Mouse (Mus musculus) embryonic facial prominence, embryonic 14.5 days (tissue): ENCODE measurements around the gene Sim2. TPM values are rescaled to one million over a fixed set of nuclear protein-coding genes. Genes with fewer than 3 reads are reported as not detected.

Experiments used
- ATAC-seq: fragments of 200-750 bp; cut with Nextera tagmentation; 2 replicates; pipeline ENCODE4 v1.8.0; 2017; ENCODE audit warnings: low read depth, moderate number of reproducible peaks, moderate TSS enrichment
- DNase-seq: peaks from one replicate; pipeline ENCODE4 v3.0.0-alpha.2; 2015; ENCODE audit warnings: low spot score
- H3K27ac ChIP-seq: fragments of 300-500 bp; sonication (generic); replicated peaks from 2 replicates; pipeline ENCODE4 v1.5.1; 2014; ENCODE audit warnings: low read depth, mild to moderate bottlenecking, low read length, moderate library complexity
- H3K27me3 ChIP-seq: fragments of 300-500 bp; sonication (generic); replicated peaks from 2 replicates; pipeline ENCODE4 v1.6.1; 2014; ENCODE audit warnings: low read length; ENCODE audit not compliant: control insufficient read depth, insufficient read depth
- H3K36me3 ChIP-seq: fragments of 300-500 bp; sonication (generic); 2 replicates; pipeline ENCODE4 v1.6.1; 2014; ENCODE audit warnings: low read length, mixed read lengths; ENCODE audit not compliant: control insufficient read depth, insufficient read depth
- H3K4me1 ChIP-seq: fragments of 300-500 bp; sonication (generic); 2 replicates; pipeline ENCODE4 v1.6.1; 2014; ENCODE audit warnings: antibody characterized with exemption, low read length; ENCODE audit not compliant: control insufficient read depth, insufficient read depth
- H3K4me2 ChIP-seq: fragments of 300-500 bp; sonication (generic); 2 replicates; pipeline ENCODE4 v1.6.1; 2014; ENCODE audit warnings: low read depth, mild to moderate bottlenecking, low read length, moderate library complexity, mixed read lengths
- H3K4me3 ChIP-seq: fragments of 300-500 bp; sonication (generic); 2 replicates; pipeline ENCODE4 v1.5.1; 2014; ENCODE audit warnings: low read depth, mild to moderate bottlenecking, low read length
- H3K9ac ChIP-seq: fragments of 300-500 bp; sonication (generic); 2 replicates; pipeline ENCODE4 v1.6.1; 2014; ENCODE audit warnings: low read depth, mild to moderate bottlenecking, low read length, moderate library complexity, mixed read lengths
- H3K9me3 ChIP-seq: fragments of 300-500 bp; sonication (generic); 2 replicates; pipeline ENCODE4 v1.6.1; 2016; ENCODE audit warnings: low read length; ENCODE audit not compliant: control insufficient read depth
- WGBS: fragments of 180-500 bp; shearing (Covaris S2); extraction: QIAGEN DNeasy Blood & Tissue Kit; methylation state at CpG from one replicate; pipeline ENCODE4 v1.1.7; 2014; 5-methylcytosine and 5-hydroxymethylcytosine counted together
- polyA plus RNA-seq: library from polyadenylated mRNA; unstranded; fragments of >200 nt; fragmentation: Nextera tagmentation; extraction: Ambion mirVana; gene quantifications from 2 replicates; pipeline ENCODE4 v1.2.1, GENCODE M21; 2014

Gene Sim2
- polyA plus RNA-seq, 1 experiment from 2014 or later: 3.6 TPM

GRCm38 (mm10) chr16:94128236-94128835 lies 43.6 kb downstream of the Sim2 start:
- H3K27ac ChIP-seq: no peak overlapping the region
- H3K36me3 ChIP-seq: no peaks in the 10 kb centered on the region
- 52% methylated on average over 2 of the region's 2 CpGs for WGBS
- peaks cover 11% of the 10 kb centered on the region; the same call in 1 of the 2 replicates for H3K4me1 ChIP-seq
- ATAC-seq (no peak), DNase-seq (no peak)
- H3K9me3 ChIP-seq: no peaks in the 10 kb centered on the region
- no peak overlapping the region for H3K4me2 ChIP-seq
- H3K4me3 ChIP-seq: no peak overlapping the region
- H3K27me3 ChIP-seq: peaks cover 38% of the 10 kb centered on the region
- no peak overlapping the region for H3K9ac ChIP-seq

- H3K27me3 ChIP-seq: no peaks in the 10 kb centered on the region
- H3K9ac ChIP-seq: no peak overlapping the region
- H3K27ac ChIP-seq: no peak overlapping the region
- no peak overlapping the region for H3K4me2 ChIP-seq
- DNase-seq: no peak
- no peaks in the 10 kb centered on the region for H3K36me3 ChIP-seq
- no peaks in the 10 kb centered on the region for H3K4me1 ChIP-seq
- H3K9me3 ChIP-seq: no peaks in the 10 kb centered on the region
- 77% methylated on average over 10 of the region's 10 CpGs for WGBS
- H3K4me3 ChIP-seq: no peak overlapping the region
- no peak for ATAC-seq
Observed at GRCm38 (mm10) chr16:94134218-94134617, 49.5 kb downstream of the Sim2 start.

GRCm38 (mm10) chr16:94140746-94141145 lies 56.0 kb downstream of the Sim2 start:
- H3K27ac ChIP-seq: no peak overlapping the region
- ATAC-seq: no peak
- H3K27me3 ChIP-seq: no peaks in the 10 kb centered on the region; the same call in 1 of the 2 replicates
- H3K9ac ChIP-seq: no peak overlapping the region
- 63% methylated on average over 10 of the region's 10 CpGs for WGBS
- no peaks in the 10 kb centered on the region for H3K36me3 ChIP-seq
- H3K4me1 ChIP-seq: peaks cover 19% of the 10 kb centered on the region
- H3K4me3 ChIP-seq: no peak overlapping the region
- no peak for DNase-seq
- H3K9me3 ChIP-seq: no peaks in the 10 kb centered on the region
- no peak overlapping the region for H3K4me2 ChIP-seq

DNA sequence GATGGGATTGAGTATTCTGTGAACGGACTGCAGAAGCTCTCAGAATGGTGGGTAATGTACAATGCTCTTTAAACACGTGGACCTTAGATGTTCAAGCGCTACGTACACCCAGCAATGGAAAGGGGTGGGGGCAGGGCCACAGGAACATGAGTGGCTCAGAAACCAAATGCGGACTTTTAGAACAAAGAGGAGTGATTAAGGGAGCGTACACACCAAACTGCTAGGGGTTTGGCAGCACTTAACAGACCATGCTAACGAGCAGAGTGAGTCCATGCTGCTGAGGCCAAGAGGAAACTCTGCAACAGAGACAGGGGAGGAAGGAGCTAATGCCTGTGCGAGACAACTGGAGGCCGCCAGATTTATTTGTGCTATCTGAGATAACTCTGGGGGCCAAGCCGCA lies 58.6 kb downstream of the Sim2 start:
- H3K4me1 ChIP-seq: peaks cover 23% of the 10 kb centered on the region
- 0 out of 2 replicates have a peak overlapping the region, but pooled peaks have one; percentile 1 for H3K9ac ChIP-seq
- H3K27ac ChIP-seq: no peak overlapping the region
- 14% methylated on average over 10 of the region's 10 CpGs for WGBS
- no peaks in the 10 kb centered on the region; the same call in 1 of the 2 replicates for H3K27me3 ChIP-seq
- H3K4me2 ChIP-seq: peak overlapping the region; percentile 21; the same call in 1 of the 2 replicates
- no peak overlapping the region for H3K4me3 ChIP-seq
- no peaks in the 10 kb centered on the region for H3K9me3 ChIP-seq
- H3K36me3 ChIP-seq: no peaks in the 10 kb centered on the region
- DNase-seq: peak; percentile 72
- ATAC-seq: peak; percentile 77

GRCm38 (mm10) chr16:94148139-94148538 lies 63.4 kb downstream of the Sim2 start:
- no peaks in the 10 kb centered on the region; the same call in 1 of the 2 replicates for H3K27me3 ChIP-seq
- H3K9me3 ChIP-seq: no peaks in the 10 kb centered on the region
- no peak overlapping the region for H3K9ac ChIP-seq
- no peaks in the 10 kb centered on the region for H3K36me3 ChIP-seq
- DNase-seq: peak; percentile 55
- peaks cover 24% of the 10 kb centered on the region for H3K4me1 ChIP-seq
- peak; percentile 64 for ATAC-seq
- no peak overlapping the region for H3K4me3 ChIP-seq
- H3K4me2 ChIP-seq: peak overlapping the region; percentile 27; the same call in 1 of the 2 replicates
- WGBS: 19% methylated on average over 11 of the region's 11 CpGs
- H3K27ac ChIP-seq: no peak overlapping the region

- DNase-seq (no peak), ATAC-seq (no peak)
- WGBS: 80% methylated on average over 15 of the region's 15 CpGs
- no peak overlapping the region for H3K4me3 ChIP-seq
- H3K27me3 ChIP-seq: no peaks in the 10 kb centered on the region; the same call in 1 of the 2 replicates
- no peaks in the 10 kb centered on the region for H3K9me3 ChIP-seq
- H3K36me3 ChIP-seq: no peaks in the 10 kb centered on the region
- H3K4me2 ChIP-seq: no peak overlapping the region
- peaks cover 15% of the 10 kb centered on the region for H3K4me1 ChIP-seq
- H3K9ac ChIP-seq: no peak overlapping the region
- H3K27ac ChIP-seq: no peak overlapping the region
Observed at GRCm38 (mm10) chr16:94150125-94151103, 65.7 kb downstream of the Sim2 start.

- no peak overlapping the region for H3K4me3 ChIP-seq
- DNase-seq (peak; percentile 59), ATAC-seq (peak; percentile 69)
- H3K36me3 ChIP-seq: no peaks in the 10 kb centered on the region
- peaks cover 5% of the 10 kb centered on the region; the same call in 1 of the 2 replicates for H3K4me1 ChIP-seq
- no peak overlapping the region for H3K4me2 ChIP-seq
- WGBS: 22% methylated on average over 12 of the region's 14 CpGs
- H3K9ac ChIP-seq: no peak overlapping the region
- no peaks in the 10 kb centered on the region for H3K27me3 ChIP-seq
- H3K27ac ChIP-seq: no peak overlapping the region
- H3K9me3 ChIP-seq: no peaks in the 10 kb centered on the region
Observed at GRCm38 (mm10) chr16:94155041-94155653, 70.4 kb downstream of the Sim2 start.

DNA sequence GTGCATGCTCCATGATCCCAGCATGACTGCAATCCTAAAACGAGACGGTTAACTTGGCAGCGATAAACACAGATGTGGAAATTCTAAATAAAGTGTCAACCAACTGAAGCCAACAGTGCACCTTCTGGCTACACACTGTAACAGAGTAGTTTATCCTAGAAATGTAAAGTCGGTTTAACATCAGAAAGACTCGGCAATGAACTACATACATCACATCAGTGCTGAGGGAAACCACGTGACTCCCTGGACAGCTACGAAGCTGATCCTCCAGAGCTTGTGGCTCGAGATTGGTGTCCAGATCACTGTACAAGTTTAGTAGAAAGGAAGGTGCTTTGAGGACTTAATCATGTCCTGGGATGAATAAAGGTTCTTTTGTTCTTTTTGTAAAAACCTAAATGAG lies 73.1 kb downstream of the Sim2 start:
- Histone ChIP-seq H3K27me3 (no peaks in the 10 kb centered on the region), H3K27ac (no peak overlapping the region), H3K4me1 (no peaks in the 10 kb centered on the region), H3K4me3 (no peak overlapping the region), H3K4me2 (no peak overlapping the region), H3K9ac (no peak overlapping the region), H3K36me3 (no peaks in the 10 kb centered on the region), H3K9me3 (no peaks in the 10 kb centered on the region)
- ATAC-seq (no peak), DNase-seq (no peak)
- 57% methylated on average over 8 of the region's 8 CpGs for WGBS
